Mouse (Mus musculus) heart, adult 9 months (tissue): Measurements from ENCODE around the gene Rbm12.
"Not testable (repeated sequence)": the region's sequence is repeated elsewhere in the genome, so short reads cannot be mapped to it uniquely, and the experiment has no call there.

Experiments
- DNase-seq, 2 experiments: peaks; one replicate each; pipeline ENCODE4 v3.0.0; 2022; ENCODE audit warnings: low spot score in 2 of 2

Gene Rbm12

DNA sequence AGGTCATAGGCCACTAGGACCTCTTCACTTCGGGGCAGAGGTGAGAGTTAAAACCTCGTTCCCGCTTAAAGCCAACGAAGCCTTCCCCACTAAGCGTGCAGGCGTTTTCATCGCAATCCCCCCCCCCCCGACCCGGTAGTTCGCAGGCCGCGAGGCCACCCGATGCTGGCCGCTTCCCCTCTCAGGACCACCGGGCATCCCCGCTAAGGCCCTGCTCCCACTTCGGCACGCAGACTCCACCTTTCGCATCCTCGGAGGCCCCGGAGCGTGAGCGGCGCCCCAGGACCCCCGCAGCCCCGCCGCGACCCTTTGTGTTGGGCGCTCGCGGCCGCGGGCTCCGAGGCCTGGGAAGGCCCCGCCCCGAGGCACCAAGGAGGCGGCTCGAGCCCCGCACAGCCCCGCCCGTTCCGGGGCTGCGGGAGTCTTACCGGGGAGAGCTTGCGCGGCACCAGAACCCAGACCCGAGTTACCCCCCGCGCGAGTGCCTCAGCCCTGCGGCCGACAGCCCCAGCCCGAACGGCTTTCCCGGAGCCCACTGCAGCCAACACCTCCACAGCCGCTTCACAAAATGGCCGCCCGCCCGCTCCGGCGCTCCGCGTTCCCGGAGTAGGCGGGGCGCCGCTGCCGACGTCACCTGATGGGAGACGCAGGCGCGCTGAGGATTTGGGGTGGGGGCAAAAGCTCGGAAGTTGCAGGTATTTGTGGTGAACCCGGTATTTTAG lies at the start of gene Rbm12, which contains the start of gene Cpne1:
Gene Rbm12, minus strand, starts transcription at position 621 of the 722 bp plus-strand sequence.
Gene Cpne1, minus strand, starts transcription at position 608 of the 722 bp plus-strand sequence.
- peak; percentile 88 to 90 for DNase-seq

DNA sequence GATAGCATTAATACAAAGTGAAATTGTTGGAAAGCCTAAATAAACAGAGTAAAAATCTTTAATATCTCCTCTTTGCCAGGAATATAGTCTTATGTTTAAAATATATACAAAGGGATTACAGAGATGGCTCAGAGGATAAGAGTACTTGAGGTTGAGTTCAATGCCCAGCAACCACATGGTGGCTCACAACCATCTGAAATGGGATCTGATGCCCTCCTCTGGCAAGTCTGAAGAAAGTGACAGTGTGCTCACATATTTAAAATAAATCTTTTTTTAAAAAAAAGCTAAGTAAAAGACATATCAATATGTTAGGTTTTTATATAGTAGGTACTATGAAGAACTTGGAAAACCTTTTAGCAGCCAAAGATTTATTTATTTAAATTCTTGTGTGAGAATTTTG lies 39.8 kb upstream of the Rbm12 start:
- no peak for DNase-seq

DNA sequence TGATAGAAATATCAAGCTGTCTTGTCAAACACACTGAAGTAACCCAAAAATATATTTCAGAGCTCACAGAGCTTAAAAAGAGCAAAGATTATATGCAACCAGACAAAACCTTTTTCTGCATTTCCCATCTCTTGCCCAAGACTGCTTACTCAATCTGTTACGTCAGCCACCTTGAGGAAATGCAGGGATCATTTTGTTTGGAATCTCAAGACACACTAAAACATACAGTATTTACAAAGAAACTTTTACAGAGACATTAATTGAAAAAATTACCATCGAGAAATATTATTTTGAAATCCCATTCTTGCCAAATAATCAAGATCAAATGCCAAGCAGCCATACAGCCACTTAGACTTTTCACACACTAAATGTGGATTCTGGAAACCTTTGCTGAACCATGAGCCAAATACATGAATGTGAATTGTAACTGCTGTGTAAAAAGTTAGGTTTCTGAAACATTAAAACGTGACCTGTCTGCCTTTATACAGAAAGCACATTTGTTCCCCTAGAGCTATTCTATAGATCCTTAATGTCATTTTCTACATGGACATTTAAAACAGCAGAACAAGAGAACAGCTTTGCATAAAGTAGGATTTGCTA lies 35.6 kb upstream of the Rbm12 start:
- DNase-seq, result no peak

DNA sequence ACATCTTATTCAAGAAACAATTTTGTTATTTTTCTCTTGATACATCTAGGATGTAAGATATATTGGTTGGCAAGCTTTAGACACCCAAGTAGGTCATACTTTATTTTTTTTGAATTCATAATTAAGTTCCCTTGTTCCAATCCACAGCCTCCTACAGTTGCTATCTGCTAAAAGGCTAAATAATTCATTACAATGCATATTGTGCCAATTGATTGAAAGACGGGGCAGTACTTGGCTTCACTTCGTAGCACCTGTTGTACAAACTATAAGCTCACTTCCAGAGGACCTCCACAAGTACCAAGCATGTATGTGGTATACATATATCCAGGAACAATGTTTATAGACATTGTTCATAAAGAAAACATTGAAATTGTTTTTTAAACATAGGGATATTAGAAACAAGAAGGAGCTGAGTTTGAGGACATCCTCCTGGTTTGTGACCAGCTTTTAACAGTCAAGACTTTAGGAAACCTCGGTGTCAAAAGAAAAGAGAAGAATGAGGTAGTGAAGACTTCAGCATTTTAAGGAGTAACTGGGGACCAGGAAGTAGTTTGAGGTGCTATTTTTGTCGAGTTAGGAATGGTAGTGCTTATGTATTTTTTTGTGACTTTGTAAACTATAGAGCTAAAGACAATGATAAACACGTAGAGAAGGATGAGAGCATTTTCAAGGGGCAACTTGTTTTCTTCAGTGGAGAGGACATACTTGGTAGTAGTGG lies 34.7 kb upstream of the Rbm12 start:
- DNase-seq, result no peak

DNA sequence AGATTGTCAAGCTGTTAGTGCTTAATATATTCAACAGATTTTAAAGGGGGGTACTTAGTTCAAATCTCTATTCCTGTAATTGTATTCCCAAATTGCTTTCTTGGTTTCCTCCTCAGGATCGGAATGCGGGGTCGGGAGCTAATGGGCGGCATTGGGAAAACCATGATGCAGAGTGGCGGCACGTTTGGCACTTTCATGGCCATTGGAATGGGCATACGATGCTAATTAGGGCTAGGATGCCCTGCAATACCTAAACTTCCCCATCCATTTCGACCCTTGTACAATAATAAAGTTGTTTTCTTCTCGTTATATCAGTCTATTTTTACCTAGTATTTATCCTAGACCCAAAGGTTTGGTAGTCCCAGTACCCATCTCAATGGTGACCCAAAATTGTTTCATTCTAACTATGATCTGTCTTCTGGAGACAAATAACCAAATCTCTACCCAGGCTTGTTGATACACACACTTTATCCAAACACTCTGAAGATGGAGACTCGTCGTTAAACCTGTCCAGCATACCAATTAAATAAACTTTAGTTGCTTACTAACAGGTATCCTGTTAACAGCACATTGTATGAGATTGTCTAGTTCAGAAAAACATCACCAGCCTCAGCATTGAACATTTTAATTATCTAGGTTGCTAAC lies 33.8 kb upstream of the Rbm12 start:
- DNase-seq, result no peak

DNA sequence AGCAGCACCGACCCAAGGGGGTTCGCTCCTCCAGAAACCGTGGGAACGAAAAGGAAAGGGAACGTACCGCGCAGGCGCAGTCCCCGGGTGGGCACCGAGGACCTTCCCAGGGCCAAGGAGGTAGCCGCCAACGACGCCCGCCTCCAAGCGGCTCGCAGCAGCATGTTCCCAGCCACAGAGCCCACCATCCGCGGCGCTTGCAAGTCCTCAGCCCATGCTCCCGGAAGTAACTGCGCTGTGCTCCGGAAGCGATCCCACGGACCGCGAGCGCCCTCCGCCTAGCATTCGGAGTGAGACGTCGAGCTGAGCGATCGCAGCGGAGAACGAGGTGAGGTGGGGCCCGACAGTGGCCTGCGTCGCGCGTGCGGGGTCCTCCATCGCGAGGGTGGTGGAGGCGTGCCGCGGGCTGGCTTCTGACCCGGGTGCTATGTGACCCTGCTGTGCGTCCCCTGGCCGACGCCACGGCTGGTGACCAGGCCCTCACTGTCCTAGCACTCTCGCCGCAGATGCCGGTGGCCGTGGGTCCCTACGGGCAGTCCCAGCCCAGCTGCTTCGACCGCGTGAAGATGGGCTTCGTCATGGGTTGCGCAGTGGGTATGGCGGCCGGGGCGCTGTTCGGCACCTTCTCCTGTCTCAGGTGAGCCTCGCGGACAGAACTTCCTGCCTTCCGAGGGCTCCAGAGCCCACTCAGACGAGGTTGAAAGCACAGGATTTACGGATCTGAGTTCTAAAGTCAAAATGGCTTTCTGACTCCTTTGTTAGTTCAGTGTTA lies 32.4 kb upstream of the Rbm12 start, which contains the start of the genes Romo1 and Nfs1:
Gene Romo1, plus strand, starts transcription at position 87 of the 772 bp plus-strand sequence.
Gene Nfs1, minus strand, starts transcription at position 234 of the 772 bp plus-strand sequence.
- DNase-seq, result peak; percentile 85 to 89

DNA sequence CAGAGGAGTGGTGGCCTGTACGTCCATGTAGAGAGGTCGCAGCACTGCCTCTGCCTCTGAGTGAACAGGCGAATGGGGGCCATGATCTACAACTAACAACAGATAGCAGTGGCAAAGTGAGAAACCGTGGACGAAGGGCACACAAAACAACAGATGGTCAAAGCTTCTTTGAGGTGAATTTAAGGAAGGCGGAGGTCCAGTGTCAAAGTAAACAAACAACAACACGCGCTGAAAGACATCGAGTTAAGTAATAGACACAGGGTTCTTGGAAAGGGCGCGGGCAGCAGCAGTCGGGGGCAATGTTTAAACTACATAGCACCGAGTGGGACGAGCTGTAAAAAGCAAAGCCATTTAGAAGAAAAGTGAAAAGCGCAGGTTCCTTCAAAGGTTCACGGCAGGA lies 31.6 kb upstream of the Rbm12 start:
- no peak for DNase-seq

DNA sequence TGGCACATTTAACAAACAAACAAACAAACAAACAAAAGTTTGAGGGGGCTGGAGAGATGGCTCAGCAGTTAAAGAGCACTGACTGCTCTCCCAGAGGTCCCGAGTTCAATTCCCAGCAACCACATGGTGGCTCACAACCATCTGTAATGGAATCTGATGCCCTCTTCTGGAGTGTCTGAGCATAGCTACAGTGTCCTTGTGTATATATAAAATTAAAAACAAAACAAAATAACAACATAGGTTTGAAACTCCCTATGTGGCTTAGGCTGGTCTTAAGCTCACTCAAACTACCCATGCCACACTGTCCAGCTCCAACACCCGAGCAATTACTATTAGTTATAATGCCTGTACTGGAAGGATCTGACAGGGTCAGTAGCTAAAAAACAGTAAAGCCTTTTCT lies 31.0 kb upstream of the Rbm12 start:
- DNase-seq, result no peak

DNA sequence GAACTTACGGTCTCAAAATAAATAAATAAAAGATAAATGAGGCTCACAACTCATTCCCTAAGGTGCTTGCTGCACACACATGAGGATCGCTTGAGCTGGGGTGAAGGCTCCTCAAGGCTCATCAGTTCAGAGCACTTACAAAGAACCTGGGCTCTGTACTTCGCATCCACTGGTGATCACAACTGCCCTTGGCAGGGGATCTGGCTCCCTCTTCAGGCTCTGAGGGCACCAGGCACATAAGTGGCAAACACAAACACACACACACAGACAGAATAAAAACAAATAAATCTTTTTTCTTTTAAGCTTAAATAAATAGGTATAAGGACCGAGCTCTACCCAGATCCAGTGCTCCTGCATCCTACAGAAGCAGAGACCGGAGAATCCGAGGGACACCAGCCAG lies 23.9 kb upstream of the Rbm12 start:
- no peak for DNase-seq

DNA sequence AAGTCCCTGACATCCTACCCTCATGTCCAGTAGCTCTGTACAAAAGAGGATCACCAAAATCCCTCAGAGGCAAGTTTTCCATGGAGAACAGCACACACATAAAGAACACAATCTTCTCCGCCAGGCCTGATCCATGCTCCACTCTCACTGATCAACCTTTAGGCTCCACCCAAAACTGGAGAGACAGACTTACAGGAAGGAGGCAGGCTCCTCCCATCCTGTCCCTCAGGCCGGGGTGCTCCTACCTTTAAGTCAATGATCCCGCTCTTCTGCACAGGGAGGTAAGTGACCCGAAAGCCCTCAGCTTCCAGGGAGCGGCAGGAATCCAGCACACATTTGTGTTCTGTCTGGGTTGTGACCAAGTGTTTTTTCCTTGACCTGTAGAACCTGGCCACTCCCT lies 22.4 kb upstream of the Rbm12 start:
- DNase-seq, result no peak

DNA sequence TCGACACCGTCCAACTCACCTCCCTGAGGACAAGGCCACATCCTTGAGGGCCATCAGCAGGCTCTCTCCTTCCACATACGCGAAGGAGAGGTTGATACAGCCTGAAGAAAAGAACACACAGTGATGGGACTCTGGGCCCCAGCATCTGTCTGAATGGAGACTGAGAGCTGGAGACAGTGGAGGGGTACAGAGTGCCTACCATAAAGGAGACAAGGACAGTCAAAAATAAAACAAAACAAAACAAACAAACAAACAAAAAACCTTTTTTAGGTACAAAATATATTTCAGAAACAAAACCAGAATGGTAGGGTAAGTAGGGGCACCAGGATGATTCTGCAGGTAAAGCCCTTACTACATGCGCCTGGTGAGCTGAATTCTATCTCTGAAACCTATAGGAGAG lies 15.2 kb upstream of the Rbm12 start, which contains the start of gene Gm28036:
Gene Gm28036, minus strand, starts transcription at position 101 of the 400 bp plus-strand sequence.
- DNase-seq, result no peak

DNA sequence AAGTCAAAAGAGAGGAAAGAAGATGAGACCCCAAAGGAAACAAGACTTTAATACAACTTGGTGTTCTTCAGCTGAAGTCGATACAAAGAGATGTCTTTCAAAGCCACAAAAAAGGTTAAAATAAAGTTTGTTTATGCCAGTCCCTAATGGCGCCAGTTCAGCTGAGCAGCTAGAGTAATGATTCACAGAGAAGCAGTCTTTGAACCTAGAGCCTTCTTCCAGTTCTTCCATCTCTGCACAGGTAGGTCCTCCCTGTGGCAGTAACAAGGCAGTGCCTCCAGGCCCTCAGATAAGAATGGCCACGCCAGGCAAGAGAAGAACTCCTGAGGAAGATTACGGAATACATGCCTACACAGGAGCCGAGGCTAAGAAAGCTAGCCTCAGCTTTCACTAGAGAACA lies 12.0 kb upstream of the Rbm12 start:
- no peak for DNase-seq

DNA sequence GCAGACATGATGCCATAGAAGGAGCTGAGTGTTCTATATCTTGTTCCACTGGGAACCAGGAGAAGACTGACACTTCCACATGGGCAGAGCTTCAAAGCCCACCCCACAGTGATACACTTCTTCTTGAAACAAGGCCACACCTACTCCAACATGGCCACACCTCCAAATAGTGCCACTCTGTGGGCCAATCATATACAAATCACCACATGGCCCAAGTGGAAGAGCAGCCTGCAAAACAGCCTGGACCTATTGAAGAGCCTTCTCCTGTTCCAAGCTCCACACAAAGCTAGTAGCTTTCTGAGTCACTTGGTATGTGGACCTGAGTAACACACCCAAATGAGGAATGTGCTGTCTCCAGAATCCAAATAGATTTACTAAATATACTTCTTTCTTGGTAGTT lies 7.8 kb upstream of the Rbm12 start:
- no peak for DNase-seq

DNA sequence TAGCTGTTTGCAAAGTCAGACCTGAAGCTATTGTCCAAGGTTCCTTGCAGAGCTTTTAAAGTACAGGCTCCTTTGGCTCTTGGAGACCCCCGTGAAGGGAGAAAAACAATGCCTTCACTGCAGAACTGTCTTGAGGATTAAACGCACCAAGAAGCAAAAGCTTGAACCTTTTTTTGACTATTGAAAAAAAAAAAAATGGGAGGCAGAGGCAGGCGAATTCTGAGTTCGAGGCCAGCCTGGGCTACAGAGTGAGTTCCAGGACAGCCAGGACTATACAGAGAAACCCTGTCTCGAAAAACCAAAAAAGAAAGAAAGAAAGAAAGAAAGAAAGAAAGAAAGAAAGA lies 274 bp upstream of the Rbm12 start:
- not testable (repeated sequence) for DNase-seq

DNA sequence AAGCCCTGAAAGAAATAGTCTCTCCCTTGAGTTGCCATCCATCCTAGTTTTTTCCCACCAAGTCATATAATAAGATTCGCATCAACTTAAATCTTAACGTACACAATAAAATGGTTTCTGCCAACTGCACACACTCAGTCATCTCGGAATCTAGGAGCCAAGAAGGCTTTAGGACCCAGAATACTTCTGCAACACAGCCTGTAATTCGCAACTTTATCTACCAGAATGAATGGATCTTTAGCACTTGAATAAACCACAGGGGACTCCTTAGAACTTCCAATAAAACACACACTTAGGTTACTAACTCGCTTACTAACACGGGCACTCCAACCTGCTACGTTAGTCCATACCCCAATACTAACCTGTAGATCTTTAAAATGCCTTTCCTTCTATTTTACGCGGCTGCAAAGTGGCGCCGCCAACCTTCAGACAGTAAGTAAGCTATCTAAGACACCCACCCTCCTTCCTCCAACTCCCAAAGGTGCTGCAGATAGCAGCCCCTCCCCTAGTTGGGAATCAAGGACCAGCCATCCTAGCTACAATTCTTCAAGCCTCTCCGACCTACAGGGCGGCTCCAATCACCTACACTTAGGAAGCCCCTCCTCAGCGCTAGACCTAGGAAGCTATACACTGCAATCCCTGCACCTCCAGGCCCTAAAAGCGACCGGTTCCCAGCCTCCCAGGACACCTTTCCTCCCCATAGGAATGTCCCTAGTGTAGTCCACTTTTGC lies 986 bp downstream of the Rbm12 start:
- DNase-seq, result no peak

DNA sequence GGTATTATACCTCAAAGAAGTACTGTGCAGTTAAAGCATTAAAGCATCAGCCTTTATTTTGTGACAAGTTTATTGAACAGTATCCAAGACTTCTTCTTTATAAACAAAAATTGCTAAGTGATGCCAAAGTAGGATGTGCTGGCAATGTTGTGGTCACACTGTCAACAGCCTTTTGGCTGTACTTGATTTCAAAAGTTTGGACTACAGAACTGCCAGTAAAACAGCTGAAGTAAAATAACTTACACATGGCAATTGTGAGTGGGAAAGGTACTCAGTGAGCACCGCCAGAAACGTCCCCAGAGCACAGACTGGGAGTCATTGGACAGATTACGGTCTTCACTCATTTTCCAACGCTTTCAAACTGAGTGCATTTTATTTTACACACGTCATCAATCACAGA lies 19.9 kb downstream of the Rbm12 start:
- DNase-seq, result no peak

DNA sequence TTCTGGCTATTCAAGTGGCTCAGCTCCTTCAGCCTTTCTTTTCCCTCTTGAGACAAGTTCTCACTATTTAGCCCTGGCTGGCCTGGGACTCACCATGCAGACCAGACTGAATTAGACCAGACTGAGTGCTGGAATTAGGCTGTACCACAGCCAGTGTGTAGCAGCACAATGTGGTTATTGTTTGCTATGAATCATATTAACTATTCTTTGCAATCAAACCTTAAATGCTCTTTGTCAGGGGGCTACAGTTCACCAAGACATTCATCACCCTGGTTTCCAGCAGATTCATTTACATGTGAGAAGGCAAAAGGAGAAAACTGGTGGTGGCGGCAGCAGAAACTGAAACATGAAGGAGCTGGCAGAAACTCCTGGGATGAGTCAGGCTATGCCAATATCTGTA lies 22.0 kb downstream of the Rbm12 start:
- no peak for DNase-seq

DNA sequence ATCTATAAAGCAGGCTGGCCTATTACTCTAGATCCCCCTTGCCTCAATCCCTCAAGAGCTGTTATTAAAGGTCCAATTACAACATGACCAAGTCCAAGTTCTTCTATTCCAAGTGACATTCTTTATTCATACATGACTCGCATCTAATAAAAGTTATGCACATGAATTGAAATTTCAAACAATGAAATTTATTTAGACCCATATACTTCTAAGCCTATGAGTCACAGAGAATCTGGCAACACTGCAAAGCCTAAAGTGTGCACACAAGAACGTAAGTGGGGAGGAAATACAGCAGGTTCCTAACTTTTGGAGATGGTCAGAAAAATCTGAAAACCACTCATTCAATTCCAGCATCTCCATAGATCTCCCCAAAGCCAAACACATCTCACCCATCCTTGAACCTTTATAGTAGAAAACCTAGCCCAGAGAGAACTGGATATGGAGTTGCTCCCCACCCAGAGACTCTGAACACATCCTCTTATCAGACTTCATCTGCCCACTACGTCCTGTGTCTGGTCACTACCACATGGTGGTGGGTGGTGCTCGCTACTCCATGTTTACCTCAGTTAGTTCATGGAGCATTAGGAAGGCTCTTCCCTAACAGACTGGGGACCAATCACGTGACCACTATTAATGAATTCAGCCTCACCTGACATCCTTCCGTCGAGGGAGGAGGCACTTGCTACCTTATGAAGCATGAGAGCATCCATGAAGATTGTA lies 24.2 kb downstream of the Rbm12 start:
- no peak for DNase-seq

DNA sequence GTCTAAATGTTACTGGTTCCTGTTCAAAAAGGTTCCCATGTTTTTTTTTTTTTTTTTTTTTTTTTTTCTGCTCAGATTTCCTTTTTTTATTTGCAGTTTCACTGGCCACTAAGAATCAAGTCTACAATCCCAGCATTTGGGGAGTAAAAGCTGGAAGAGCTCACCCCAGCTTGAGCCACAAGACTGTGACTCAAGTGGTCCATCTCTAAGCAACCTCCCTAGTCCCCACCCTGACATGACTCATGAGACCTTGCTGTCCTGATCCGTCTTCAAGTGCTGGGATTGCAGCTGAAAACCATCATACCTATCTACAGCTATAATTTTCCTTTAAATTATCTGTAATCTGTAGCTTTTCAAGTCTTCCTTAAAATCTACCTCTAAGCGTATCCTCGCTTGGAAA lies 27.2 kb downstream of the Rbm12 start:
- no peak for DNase-seq

DNA sequence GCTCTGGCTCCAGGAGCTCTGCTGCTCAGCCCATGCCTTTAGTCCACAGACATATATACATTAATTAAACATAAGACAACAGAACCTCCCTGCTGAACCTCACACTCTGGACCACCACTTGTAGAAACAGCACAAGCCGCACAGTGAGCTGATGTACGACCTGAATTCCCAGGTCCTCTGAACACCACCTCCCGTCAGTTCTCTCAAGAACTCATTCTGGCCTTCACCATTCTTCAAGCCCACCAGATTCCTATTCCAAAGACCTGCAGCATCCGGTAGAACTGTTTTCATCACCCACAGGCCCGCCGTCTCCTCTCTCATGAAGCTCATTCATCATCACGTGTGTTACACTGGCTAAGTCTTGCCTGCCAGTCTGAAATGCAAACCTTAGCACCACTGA lies 31.4 kb downstream of the Rbm12 start:
- DNase-seq, result no peak
